Mouse (Mus musculus) limb, embryonic 11.5 days (tissue): ENCODE measurements at regions not wholly inside any gene's neighbourhood (a gene's known extent, or its start where the extent isn't known, plus 50 kb on each side); places are given as distances from the start of the nearest gene placed in this dataset.

Source experiments
- ATAC-seq: fragments of 200-750 bp; cut with Nextera tagmentation; 2 replicates; pipeline ENCODE4 v1.8.0; 2017; ENCODE audit warnings: low read depth; ENCODE audit not compliant: insufficient number of reproducible peaks, low FRiP score, low TSS enrichment
- DNase-seq: peaks from one replicate; pipeline ENCODE4 v3.0.0-alpha.2; 2015; ENCODE audit warnings: low spot score
- H3K27ac ChIP-seq: fragments of 300-500 bp; sonication (generic); replicated peaks from 2 replicates; pipeline ENCODE4 v1.5.1; 2014; ENCODE audit warnings: low read depth, mild to moderate bottlenecking, low read length
- H3K27me3 ChIP-seq: fragments of 300-500 bp; sonication (generic); 2 replicates; pipeline ENCODE4 v1.6.1; 2014; ENCODE audit warnings: mild to moderate bottlenecking, low read length, mixed read lengths; ENCODE audit not compliant: control insufficient read depth, insufficient read depth
- H3K36me3 ChIP-seq: fragments of 300-500 bp; sonication (generic); 2 replicates; pipeline ENCODE4 v1.6.1; 2014; ENCODE audit warnings: mild to moderate bottlenecking, low read length, moderate library complexity, mixed read lengths; ENCODE audit not compliant: control insufficient read depth, insufficient read depth
- H3K4me1 ChIP-seq: fragments of 300-500 bp; sonication (generic); 2 replicates; pipeline ENCODE4 v1.6.1; 2014; ENCODE audit warnings: low read length, mixed read lengths; ENCODE audit not compliant: control insufficient read depth, insufficient read depth
- H3K4me2 ChIP-seq: fragments of 300-500 bp; sonication (generic); 2 replicates; pipeline ENCODE4 v1.6.1; 2014; ENCODE audit warnings: low read depth, mild to moderate bottlenecking, moderate library complexity; ENCODE audit not compliant: severe bottlenecking
- H3K4me3 ChIP-seq: fragments of 300-500 bp; sonication (generic); 2 replicates; pipeline ENCODE4 v1.5.1; 2014; ENCODE audit warnings: low read depth, low read length
- H3K9ac ChIP-seq: fragments of 300-500 bp; sonication (generic); 2 replicates; pipeline ENCODE4 v1.6.1; 2014; ENCODE audit warnings: mild to moderate bottlenecking, low read length
- H3K9me3 ChIP-seq: fragments of 300-500 bp; sonication (generic); 2 replicates; pipeline ENCODE4 v1.6.1; 2016; ENCODE audit warnings: low read length; ENCODE audit not compliant: control insufficient read depth
- WGBS: fragments of 180-500 bp; shearing (Covaris S2); extraction: QIAGEN DNeasy Blood & Tissue Kit; methylation state at CpG from one replicate; pipeline ENCODE4 v1.1.7; 2014; 5-methylcytosine and 5-hydroxymethylcytosine counted together

DNA sequence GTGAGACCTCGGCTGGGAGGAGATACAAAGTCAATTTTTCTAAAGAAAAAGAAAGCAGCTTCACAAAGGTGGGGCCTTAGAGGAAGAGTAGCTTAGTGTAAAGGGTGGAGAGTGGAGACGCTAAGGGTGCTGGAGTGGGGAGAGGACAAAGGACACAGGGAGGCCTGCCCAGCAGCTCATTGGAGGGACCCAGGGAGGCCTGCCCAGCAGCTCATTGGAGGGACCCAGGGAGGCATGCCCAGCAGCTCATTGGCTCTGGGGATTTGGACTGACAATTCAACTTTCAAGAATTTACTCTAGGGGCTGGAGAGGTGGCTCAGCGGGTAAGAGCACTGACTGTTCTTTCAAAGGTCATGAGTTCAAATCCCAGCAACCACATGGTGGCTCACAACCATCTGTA, 96.4 kb downstream of the Slc4a3 start:
- Histone ChIP-seq H3K9me3 (no peaks in the 10 kb centered on the region), H3K27ac (no peak overlapping the region), H3K36me3 (no peaks in the 10 kb centered on the region), H3K27me3 (no peaks in the 10 kb centered on the region), H3K4me1 (peaks cover 6% of the 10 kb centered on the region; the same call in 1 of the 2 replicates), H3K4me3 (no peak overlapping the region), H3K4me2 (no peak overlapping the region), H3K9ac (no peak overlapping the region)
- DNase-seq (no peak), ATAC-seq (no peak)
- 69% methylated on average over 3 of the region's 3 CpGs for WGBS

DNA sequence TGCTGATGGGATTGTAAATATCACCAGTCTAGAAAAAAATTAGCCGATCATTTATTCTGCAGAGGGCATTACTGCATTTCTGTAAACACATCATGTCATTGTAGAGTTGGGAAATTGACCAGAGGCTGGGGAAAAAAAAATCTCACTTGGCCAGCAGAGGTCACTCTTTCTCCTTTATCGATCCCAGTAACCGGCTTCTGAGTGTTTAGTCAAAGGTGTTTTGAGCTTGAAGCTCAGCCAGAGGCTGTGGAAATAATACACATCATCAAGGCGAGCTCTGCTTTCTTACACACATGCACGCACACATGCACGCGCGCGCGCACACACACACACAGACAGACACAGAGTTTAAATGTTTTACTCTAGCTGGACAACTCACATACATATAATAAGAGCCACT, 106.5 kb downstream of the Slc4a3 start:
- DNase-seq, result peak; percentile 88
- ATAC-seq, result no peak

DNA sequence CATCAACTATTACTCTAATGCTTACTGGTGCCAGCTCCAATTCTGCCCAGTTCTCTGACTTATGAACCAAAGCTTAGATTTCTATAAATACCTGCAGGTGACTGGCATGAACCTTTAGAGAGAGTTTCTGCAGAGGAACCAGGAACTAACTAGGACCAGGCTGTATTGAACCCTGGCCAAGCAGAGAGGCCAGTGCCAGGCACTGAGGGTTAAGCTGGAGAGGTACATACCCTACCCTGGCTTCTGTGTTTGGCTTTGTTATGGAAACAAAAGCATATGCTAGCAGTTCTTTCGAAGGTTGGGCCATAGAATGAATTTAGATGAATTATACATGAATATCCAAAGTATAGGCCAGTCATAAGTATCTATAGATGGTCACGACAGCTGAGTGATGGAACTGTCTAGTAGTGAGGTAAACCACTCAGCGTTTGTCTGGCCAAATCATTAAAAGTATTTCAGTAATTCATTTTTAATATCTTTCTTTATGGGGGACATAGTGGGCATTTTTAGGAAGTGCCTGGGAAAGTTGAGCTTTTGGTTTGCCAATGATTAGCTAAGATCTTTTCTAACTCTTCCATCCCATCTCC, 107.0 kb downstream of the Slc4a3 start:
- no peaks in the 10 kb centered on the region for H3K27me3 ChIP-seq
- no peaks in the 10 kb centered on the region for H3K9me3 ChIP-seq
- H3K36me3 ChIP-seq, result no peaks in the 10 kb centered on the region
- 64% methylated on average over 3 of the region's 3 CpGs for WGBS
- H3K4me1 ChIP-seq, result peaks cover 3% of the 10 kb centered on the region; the same call in 1 of the 2 replicates
- DNase-seq, result no peak
- no peak overlapping the region for H3K9ac ChIP-seq
- H3K4me2 ChIP-seq, result no peak overlapping the region
- H3K27ac ChIP-seq, result no peak overlapping the region
- ATAC-seq, result no peak
- H3K4me3 ChIP-seq, result no peak overlapping the region

More for the DNA sequence above, 106.5 kb downstream of the Slc4a3 start:
- H3K27me3 ChIP-seq, result no peaks in the 10 kb centered on the region
- peaks cover 1% of the 10 kb centered on the region; the same call in 1 of the 2 replicates for H3K4me1 ChIP-seq
- no peaks in the 10 kb centered on the region for H3K36me3 ChIP-seq
- H3K27ac ChIP-seq, result no peak overlapping the region
- no peak overlapping the region for H3K9ac ChIP-seq
- WGBS, result 11% methylated on average over 10 of the region's 10 CpGs
- H3K4me3 ChIP-seq, result no peak overlapping the region
- no peaks in the 10 kb centered on the region for H3K9me3 ChIP-seq
- H3K4me2 ChIP-seq, result no peak overlapping the region

DNA sequence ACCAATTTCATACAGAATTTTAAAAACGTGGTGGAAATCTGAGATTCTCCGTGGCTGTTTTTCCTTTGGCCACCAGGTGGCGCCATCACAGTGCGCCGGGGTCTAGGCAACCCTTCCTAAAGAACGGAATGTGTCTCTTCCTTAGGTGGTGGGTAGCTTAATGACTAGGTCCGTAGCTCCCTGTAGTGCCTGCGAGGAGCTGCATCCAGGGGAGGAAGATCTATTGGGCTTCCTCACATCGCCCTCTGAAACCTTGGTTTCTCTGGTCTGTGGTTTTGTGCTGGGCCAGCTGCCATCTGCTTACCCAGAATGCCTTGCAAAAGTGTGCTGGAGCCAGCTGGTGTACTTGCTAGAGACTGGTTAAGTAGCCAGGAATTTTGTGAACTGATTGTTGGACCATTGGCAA, 107.6 kb downstream of the Slc4a3 start:
- no peak overlapping the region for H3K4me3 ChIP-seq
- no peaks in the 10 kb centered on the region for H3K36me3 ChIP-seq
- H3K9ac ChIP-seq, result no peak overlapping the region
- ATAC-seq (no peak), DNase-seq (peak; percentile 82)
- 3% methylated on average over 9 of the region's 9 CpGs for WGBS
- no peaks in the 10 kb centered on the region for H3K9me3 ChIP-seq
- H3K4me2 ChIP-seq, result no peak overlapping the region
- no peak overlapping the region for H3K27ac ChIP-seq
- peaks cover 3% of the 10 kb centered on the region; the same call in 1 of the 2 replicates for H3K4me1 ChIP-seq
- no peaks in the 10 kb centered on the region for H3K27me3 ChIP-seq

DNA sequence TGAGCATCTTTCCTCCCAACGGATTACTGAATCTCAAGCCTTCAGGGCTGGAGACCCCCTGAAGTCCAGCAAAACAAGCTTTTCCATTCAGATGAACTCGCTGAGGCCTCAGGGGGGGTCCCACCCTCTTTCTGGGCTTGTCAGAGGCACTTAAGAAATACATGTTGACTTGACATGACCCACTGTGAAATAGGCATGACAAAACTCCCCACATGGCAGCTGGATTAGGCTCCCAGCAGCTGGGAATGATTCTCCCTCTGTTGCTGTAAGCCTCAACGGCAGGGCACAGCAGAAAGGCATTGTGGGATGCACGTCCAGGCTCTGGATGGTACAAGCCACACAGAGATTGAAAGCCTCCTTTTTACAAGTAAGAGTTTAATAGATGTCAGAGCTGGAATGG, 110.5 kb downstream of the Slc4a3 start:
- ATAC-seq (no peak), DNase-seq (peak; percentile 53)
- no peak overlapping the region for H3K9ac ChIP-seq
- H3K9me3 ChIP-seq, result no peaks in the 10 kb centered on the region
- no peak overlapping the region for H3K4me2 ChIP-seq
- H3K27ac ChIP-seq, result no peak overlapping the region
- H3K4me3 ChIP-seq, result no peak overlapping the region
- H3K4me1 ChIP-seq, result peaks cover 3% of the 10 kb centered on the region; the same call in 1 of the 2 replicates
- 68% methylated on average over 4 of the region's 4 CpGs for WGBS
- no peaks in the 10 kb centered on the region for H3K36me3 ChIP-seq
- H3K27me3 ChIP-seq, result no peaks in the 10 kb centered on the region

DNA sequence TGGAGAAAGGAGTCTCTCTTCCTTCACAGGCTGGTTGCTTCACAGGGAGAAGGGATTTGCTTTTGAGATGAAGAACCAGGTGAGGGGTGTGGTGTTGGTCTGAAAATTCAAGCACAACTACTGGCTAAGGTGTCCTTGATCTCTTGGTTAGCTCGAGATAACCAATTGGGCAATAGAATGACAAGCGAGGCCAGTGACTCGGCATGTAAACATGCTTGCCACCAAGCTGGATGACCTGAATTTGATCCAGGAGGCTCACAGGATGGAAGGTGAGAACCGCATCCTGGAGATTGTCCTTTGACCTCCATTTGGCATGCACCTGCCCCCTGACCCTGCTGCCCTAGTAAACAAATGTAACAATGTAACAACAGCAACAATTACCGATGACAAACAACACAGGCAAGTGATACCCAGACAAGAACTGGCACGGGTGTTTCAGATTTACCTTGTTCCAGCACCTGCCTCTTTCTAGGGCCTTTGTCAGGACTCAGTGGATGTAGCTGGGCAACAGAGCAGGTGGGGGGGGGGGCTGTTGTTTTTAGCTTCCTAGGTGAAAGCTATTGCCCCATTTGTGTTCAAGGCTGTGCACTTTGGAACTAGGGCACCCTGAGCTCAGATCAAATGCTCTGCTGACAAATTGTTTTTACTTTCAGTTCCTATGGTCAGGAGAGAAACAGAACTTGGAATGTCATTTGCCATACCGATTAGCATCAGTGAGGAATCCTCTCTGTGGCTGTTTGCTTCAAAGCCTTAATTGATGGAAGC, 114.5 kb downstream of the Slc4a3 start:
- ATAC-seq (no peak), DNase-seq (no peak)
- WGBS, result 71% methylated on average over 7 of the region's 7 CpGs
- Histone ChIP-seq H3K4me3 (no peak overlapping the region), H3K27ac (no peak overlapping the region), H3K27me3 (no peaks in the 10 kb centered on the region), H3K9me3 (no peaks in the 10 kb centered on the region), H3K36me3 (no peaks in the 10 kb centered on the region), H3K4me2 (no peak overlapping the region), H3K4me1 (peaks cover 17% of the 10 kb centered on the region), H3K9ac (no peak overlapping the region)

DNA sequence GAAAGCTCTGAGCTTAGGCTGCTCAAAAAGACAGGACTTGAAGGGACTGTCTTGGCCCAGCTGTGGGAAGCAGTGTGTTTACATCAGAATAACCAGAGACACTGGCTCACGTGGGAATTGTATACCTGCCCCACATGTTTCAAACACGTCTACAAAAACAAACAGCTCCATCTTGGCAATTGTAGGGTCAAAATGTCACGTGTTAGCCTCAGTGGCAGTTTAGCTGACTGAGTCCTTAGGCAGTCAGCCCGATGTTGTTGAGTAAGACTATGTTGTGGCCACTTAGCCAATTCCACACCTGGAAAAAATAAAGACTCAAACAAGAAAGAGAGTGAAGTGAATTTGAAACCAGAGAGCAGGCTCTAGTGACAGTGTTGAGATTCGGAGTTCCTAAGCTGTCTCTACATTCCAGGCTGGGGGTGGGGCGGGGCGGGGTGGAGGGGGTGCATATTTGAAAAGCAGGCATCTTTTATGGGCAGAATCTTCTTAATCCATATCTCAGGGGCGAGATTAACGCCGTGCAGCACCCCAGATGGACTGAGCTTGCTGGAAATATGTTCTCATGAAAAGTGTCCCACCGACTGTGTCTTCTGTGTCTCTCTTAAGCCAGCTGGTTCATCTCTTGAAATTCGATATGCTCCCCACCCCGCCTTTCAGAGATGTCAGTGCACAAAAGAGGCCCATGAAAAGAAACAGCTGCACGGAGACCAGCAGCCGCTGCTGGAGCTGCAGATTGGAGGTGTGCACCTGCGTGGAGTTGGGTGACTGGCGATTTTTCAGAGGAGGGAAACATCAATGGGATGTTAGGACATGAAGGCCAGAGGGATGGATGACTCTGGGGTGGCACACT, 116.3 kb downstream of the Slc4a3 start:
- no peak overlapping the region for H3K9ac ChIP-seq
- H3K27me3 ChIP-seq, result no peaks in the 10 kb centered on the region
- H3K9me3 ChIP-seq, result no peaks in the 10 kb centered on the region
- 7% methylated on average over 17 of the region's 17 CpGs for WGBS
- H3K4me3 ChIP-seq, result no peak overlapping the region
- H3K27ac ChIP-seq, result 0 out of 2 replicates have a peak overlapping the region, but pooled peaks have one; percentile 1
- no peaks in the 10 kb centered on the region for H3K36me3 ChIP-seq
- ATAC-seq (peak; percentile 72; the same call in 1 of the 2 replicates), DNase-seq (peak; percentile 75)
- no peak overlapping the region for H3K4me2 ChIP-seq
- H3K4me1 ChIP-seq, result peaks cover 17% of the 10 kb centered on the region

DNA sequence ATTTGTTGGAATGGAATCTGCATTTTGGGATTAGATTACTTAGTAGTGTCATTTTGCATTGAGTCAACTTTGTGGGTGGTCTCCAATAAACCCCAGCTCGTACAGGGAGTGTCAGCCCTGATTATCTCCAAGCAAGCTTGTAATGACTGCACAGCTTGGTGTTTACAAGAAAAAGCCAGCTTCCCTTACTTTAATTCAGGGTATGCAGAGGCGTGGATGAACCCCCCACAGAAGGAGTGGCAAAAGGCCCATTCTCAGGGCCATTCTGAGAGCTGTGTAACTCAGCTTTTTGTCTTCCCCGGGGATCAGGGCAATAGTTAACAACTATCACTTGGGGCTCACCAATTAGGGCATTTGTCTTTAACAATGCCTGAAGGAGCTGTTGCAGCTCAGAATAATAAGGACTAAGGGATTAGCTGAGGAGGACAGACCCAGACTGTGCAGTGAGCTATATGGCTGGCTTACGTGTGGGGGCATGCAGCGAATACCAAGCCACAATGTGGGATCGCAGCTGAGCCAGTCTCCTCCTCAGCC, 121.7 kb downstream of the Slc4a3 start:
- Histone ChIP-seq H3K27me3 (no peaks in the 10 kb centered on the region), H3K9me3 (no peaks in the 10 kb centered on the region), H3K4me1 (peaks cover 5% of the 10 kb centered on the region), H3K4me3 (no peak overlapping the region), H3K4me2 (no peak overlapping the region), H3K27ac (no peak overlapping the region), H3K36me3 (no peaks in the 10 kb centered on the region), H3K9ac (no peak overlapping the region)
- 43% methylated on average over 6 of the region's 6 CpGs for WGBS
- DNase-seq (no peak), ATAC-seq (0 out of 2 replicates have a peak, but pooled peaks have one; percentile 51)
